In the genomic region with DNA sequence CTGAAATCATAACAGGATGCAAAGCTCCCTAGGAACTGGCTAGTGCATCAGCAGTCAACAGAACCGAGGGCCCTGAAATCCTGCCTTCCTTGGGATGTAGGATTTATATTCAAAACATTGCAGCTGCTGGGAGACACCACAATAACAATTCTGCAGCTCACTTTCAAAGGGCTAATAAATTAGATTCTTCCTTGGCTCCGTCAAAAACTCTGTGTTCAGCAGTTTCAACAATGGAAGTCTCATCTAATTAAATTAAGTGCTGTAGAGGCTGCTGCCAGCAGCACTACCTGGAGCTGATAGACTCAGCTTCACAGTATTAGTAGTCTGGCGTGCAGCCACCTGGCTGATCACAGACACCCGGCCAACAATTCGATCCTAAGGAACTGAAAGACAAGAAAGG, we compare ENCODE assay signal across 11 mouse cellular contexts.
A peak's percentile ranks its signal among the peaks of the same experiment; 100 is the strongest.
DNase-seq lines count a peak whose midpoint lies in the region; ATAC-seq lines count a peak whose summit lies in the region.
"Had no signal": no experiment of that assay in that cellular context is flagged by ENCODE, and none has a peak within 500 bp of the region (broad histone marks: within the 10 kb centered on the region; RNA-seq: fewer than 3 reads in every experiment).

No protein-coding gene starts in this region.

- no peaks in the 10 kb centered on the region for H3K36me3 ChIP-seq in embryonic facial prominence, embryonic 11.5 days (replicated peaks; ENCODE audit: control insufficient read depth, insufficient read depth, low read depth, low read length)
- H3K36me3 ChIP-seq in embryonic facial prominence, embryonic 10.5 days (replicated peaks), result no peaks in the 10 kb centered on the region
- no peaks in the 10 kb centered on the region for H3K36me3 ChIP-seq in hindbrain, embryonic 16.5 days (ENCODE audit: control insufficient read depth, insufficient read depth, low read length)

- peak; percentile 28 for DNase-seq in embryonic facial prominence, embryonic 11.5 days (ENCODE audit: low spot score)
- DNase-seq in embryonic facial prominence, embryonic 10.5 days (ENCODE audit: low spot score), result no peak
- peak; percentile 2 to 6 for DNase-seq in layer of hippocampus, postnatal 25 days (ENCODE audit: extremely low spot score in 1 of 2, low spot score in 1 of 2)
- DNase-seq in layer of hippocampus, adult 11-12 months (ENCODE audit: low spot score), result no peak
- peak; percentile 5 for DNase-seq in embryo, embryonic 10.5 days (ENCODE audit: low spot score)
- no peak for DNase-seq in thymus, postnatal 10 days (ENCODE audit: low spot score in 2 of 2)
- no peak for DNase-seq in spleen, postnatal 4 days (ENCODE audit: low spot score in 2 of 2)
- DNase-seq: adrenal gland, adult 8-10 months; cerebellum, adult 9-10 months; heart, adult 18-20 months had no signal

- H3K27me3 ChIP-seq in embryonic facial prominence, embryonic 11.5 days (ENCODE audit: control insufficient read depth, insufficient read depth, low read length), result no peaks in the 10 kb centered on the region
- no peaks in the 10 kb centered on the region for H3K27me3 ChIP-seq in embryonic facial prominence, embryonic 10.5 days (replicated peaks; ENCODE audit: low read depth, poor library complexity, severe bottlenecking)
- no peaks in the 10 kb centered on the region for H3K27me3 ChIP-seq in hindbrain, embryonic 16.5 days (replicated peaks; ENCODE audit: control insufficient read depth, insufficient read depth, low read length)

- H3K9me3 ChIP-seq in embryonic facial prominence, embryonic 11.5 days (replicated peaks; ENCODE audit: control insufficient read depth, low read length), result no peaks in the 10 kb centered on the region
- no peaks in the 10 kb centered on the region for H3K9me3 ChIP-seq in embryonic facial prominence, embryonic 10.5 days
- no peaks in the 10 kb centered on the region for H3K9me3 ChIP-seq in hindbrain, embryonic 16.5 days (ENCODE audit: control insufficient read depth, low read length)

- no peak for ATAC-seq in embryonic facial prominence, embryonic 11.5 days (replicated peaks; ENCODE audit: insufficient number of reproducible peaks, low FRiP score, low TSS enrichment, low read depth)
- ATAC-seq in hindbrain, embryonic 16.5 days, result peak; percentile 80

- no peak overlapping the region for H3K4me3 ChIP-seq in embryonic facial prominence, embryonic 11.5 days (ENCODE audit: low read depth, low read length)
- H3K4me3 ChIP-seq in embryonic facial prominence, embryonic 10.5 days, result no peak overlapping the region
- H3K4me3 ChIP-seq in hindbrain, embryonic 16.5 days (ENCODE audit: low read length), result no peak overlapping the region

- WGBS in embryonic facial prominence, embryonic 11.5 days, result 39% methylated on average over 5 of the region's 5 CpGs
- WGBS in embryonic facial prominence, embryonic 10.5 days, result 38% methylated on average over 5 of the region's 5 CpGs
- 16% methylated on average over 5 of the region's 5 CpGs for WGBS in hindbrain, embryonic 16.5 days

- no peak overlapping the region for H3K9ac ChIP-seq in embryonic facial prominence, embryonic 11.5 days (replicated peaks; ENCODE audit: low read length)
- no peak overlapping the region for H3K9ac ChIP-seq in hindbrain, embryonic 16.5 days (ENCODE audit: low read depth, low read length)

- no peak overlapping the region for H3K4me2 ChIP-seq in embryonic facial prominence, embryonic 11.5 days (ENCODE audit: low read depth, low read length)
- H3K4me2 ChIP-seq in hindbrain, embryonic 16.5 days (ENCODE audit: low read length), result peak overlapping the region; percentile 1; the same call in 1 of the 2 replicates

- no peak overlapping the region for H3K27ac ChIP-seq in embryonic facial prominence, embryonic 11.5 days (replicated peaks; ENCODE audit: low read depth, low read length)
- H3K27ac ChIP-seq in embryonic facial prominence, embryonic 10.5 days (replicated peaks), result no peak overlapping the region
- H3K27ac ChIP-seq in hindbrain, embryonic 16.5 days (ENCODE audit: low read depth, low read length), result peak overlapping the region; percentile 3; the same call in 1 of the 2 replicates

- no peaks in the 10 kb centered on the region for H3K4me1 ChIP-seq in embryonic facial prominence, embryonic 11.5 days (ENCODE audit: control insufficient read depth, insufficient read depth, low read length)
- no peaks in the 10 kb centered on the region for H3K4me1 ChIP-seq in embryonic facial prominence, embryonic 10.5 days
- H3K4me1 ChIP-seq in hindbrain, embryonic 16.5 days (ENCODE audit: control insufficient read depth, insufficient read depth, low read depth, low read length), result no peaks in the 10 kb centered on the region

Comparison
In these comparisons a context has a peak if more than half of its experiments do, and no peak if none do; other contexts are left out.
1. DNase-seq: peak in embryonic facial prominence, embryonic 11.5 days (single experiment), layer of hippocampus, postnatal 25 days (2 of 2) and embryo, embryonic 10.5 days (single experiment); none in embryonic facial prominence, embryonic 10.5 days (single experiment), layer of hippocampus, adult 11-12 months (single experiment), thymus, postnatal 10 days (0 of 2) and spleen, postnatal 4 days (0 of 2).